Mouse (Mus musculus) intestine, postnatal 0 days (tissue): ENCODE measurements at regions not wholly inside any gene's neighbourhood (a gene's known extent, or its start where the extent isn't known, plus 50 kb on each side); places are given as distances from the start of the nearest gene placed in this dataset.

Source experiments
- ATAC-seq: fragments of 200-750 bp; cut with Nextera tagmentation; 2 replicates; pipeline ENCODE4 v1.8.0; 2017; ENCODE audit warnings: mild to moderate bottlenecking, moderate TSS enrichment, moderate library complexity
- H3K27ac ChIP-seq: fragments of 300-500 bp; sonication (generic); 2 replicates; pipeline ENCODE4 v1.5.1; 2014; ENCODE audit warnings: mild to moderate bottlenecking, low read depth, low read length, moderate library complexity
- H3K27me3 ChIP-seq: fragments of 300-500 bp; sonication (generic); replicated peaks from 2 replicates; pipeline ENCODE4 v1.6.1; 2014; ENCODE audit warnings: low read length, mixed read lengths; ENCODE audit not compliant: control insufficient read depth, insufficient read depth
- H3K36me3 ChIP-seq: fragments of 300-500 bp; sonication (generic); 2 replicates; pipeline ENCODE4 v1.6.1; 2014; ENCODE audit warnings: mild to moderate bottlenecking, moderate library complexity; ENCODE audit not compliant: control insufficient read depth, insufficient read depth
- H3K4me1 ChIP-seq: fragments of 300-500 bp; sonication (generic); replicated peaks from 2 replicates; pipeline ENCODE4 v1.6.1; 2014; ENCODE audit warnings: antibody characterized with exemption, low read length, mixed read lengths; ENCODE audit not compliant: control insufficient read depth, insufficient read depth
- H3K4me2 ChIP-seq: fragments of 300-500 bp; sonication (generic); replicated peaks from 2 replicates; pipeline ENCODE4 v1.6.1; 2014; ENCODE audit warnings: low read depth, mild to moderate bottlenecking, moderate library complexity
- H3K4me3 ChIP-seq: fragments of 300-500 bp; sonication (generic); 2 replicates; pipeline ENCODE4 v1.5.1; 2014; ENCODE audit warnings: low read depth, low read length
- H3K9ac ChIP-seq: fragments of 300-500 bp; sonication (generic); 2 replicates; pipeline ENCODE4 v1.6.1; 2014; ENCODE audit warnings: mild to moderate bottlenecking, low read depth, low read length
- H3K9me3 ChIP-seq: fragments of 300-500 bp; sonication (generic); 2 replicates; pipeline ENCODE4 v1.6.1; 2016; ENCODE audit warnings: mixed run types; ENCODE audit not compliant: control insufficient read depth
- CTCF ChIP-seq: sonication (generic); IDR thresholded peaks from 2 replicates; pipeline ENCODE4 v1.5.1; 2016; ENCODE audit warnings: low read depth, mild to moderate bottlenecking, control low read depth, antibody characterized with exemption, moderate library complexity
- whole genome bisulfite sequencing: fragments of 180-500 bp; shearing (Covaris S2); extraction: QIAGEN DNeasy Blood & Tissue Kit; methylation state at CpG from one replicate; pipeline ENCODE4 v1.1.7; 2014; 5-methylcytosine and 5-hydroxymethylcytosine counted together

DNA sequence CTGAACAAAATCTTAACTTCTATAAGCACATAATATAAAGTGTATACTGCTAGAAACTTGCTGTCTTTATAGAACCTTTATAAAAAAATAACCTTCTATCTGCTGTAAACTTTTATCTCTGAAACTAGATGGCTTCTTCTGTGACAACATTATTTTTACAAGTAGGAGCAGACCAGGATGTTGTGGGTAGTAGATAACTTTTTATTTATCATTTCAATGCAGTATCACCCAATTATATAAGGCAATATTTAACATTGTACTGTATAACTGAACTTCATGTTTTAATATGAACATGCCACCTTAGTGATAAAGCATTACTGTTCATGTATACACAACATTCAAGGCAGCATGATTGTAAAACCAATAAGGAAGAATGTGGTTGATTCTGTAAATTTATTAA lies 5024.1 kb upstream of the Gm7489 start:
- ATAC-seq, result no peak
- H3K9me3 ChIP-seq, result no peaks in the 10 kb centered on the region
- H3K27ac ChIP-seq, result no peak overlapping the region
- TF ChIP-seq CTCF, result no peak
- H3K36me3 ChIP-seq, result no peaks in the 10 kb centered on the region
- H3K4me2 ChIP-seq, result no peak overlapping the region
- no peak overlapping the region for H3K4me3 ChIP-seq
- H3K4me1 ChIP-seq, result no peaks in the 10 kb centered on the region
- no peak overlapping the region for H3K9ac ChIP-seq
- H3K27me3 ChIP-seq, result no peaks in the 10 kb centered on the region

DNA sequence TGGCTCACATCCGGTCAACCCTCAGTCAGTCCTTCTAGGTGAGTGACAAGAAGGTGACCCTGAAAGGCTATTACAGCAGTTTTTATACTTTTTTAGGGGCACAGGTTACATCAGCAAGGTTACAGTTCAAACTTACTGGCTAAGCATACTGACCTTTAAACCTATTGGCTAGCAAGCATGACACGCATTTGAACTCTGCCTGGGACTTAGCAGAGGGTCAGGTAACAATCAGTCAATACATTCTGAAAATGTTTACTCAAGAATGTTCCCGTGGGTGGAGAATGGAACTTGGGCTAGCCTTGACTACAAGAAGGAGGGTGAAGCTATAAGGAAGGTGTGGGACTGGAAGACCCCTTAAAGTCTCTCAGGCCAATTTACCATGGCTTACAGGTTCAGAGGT lies 4986.2 kb upstream of the Gm7489 start:
- no peaks in the 10 kb centered on the region for H3K9me3 ChIP-seq
- H3K4me3 ChIP-seq, result no peak overlapping the region
- no peak overlapping the region for H3K4me2 ChIP-seq
- no peak overlapping the region for H3K27ac ChIP-seq
- H3K4me1 ChIP-seq, result no peaks in the 10 kb centered on the region
- no peaks in the 10 kb centered on the region for H3K27me3 ChIP-seq
- H3K9ac ChIP-seq, result no peak overlapping the region
- WGBS, result 58% methylated on average over 3 of the region's 3 CpGs
- no peak for TF ChIP-seq CTCF
- no peak for ATAC-seq
- no peaks in the 10 kb centered on the region for H3K36me3 ChIP-seq

DNA sequence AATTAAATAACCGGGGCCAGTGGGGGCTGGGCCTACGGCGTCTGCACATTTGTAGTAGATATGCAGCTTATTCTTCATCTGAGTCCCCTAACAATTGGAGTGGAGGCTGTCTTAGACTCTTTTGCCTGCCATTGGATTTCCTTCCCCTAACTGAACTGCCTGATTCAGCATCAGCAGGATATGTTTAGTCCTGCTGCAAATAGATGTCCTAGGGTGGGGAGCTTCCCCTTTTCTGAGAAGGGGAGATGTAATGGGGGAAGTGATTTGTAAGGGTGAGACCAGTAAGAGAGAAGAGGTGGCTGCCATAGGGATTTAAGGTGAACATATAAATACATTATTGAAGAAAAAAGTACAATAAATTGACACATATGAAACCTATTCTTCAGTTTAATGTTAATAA lies 4980.0 kb upstream of the Gm7489 start:
- ATAC-seq, result no peak
- TF ChIP-seq CTCF, result no peak
- Histone ChIP-seq H3K4me3 (no peak overlapping the region), H3K27ac (no peak overlapping the region), H3K9me3 (no peaks in the 10 kb centered on the region), H3K9ac (no peak overlapping the region), H3K36me3 (no peaks in the 10 kb centered on the region), H3K27me3 (no peaks in the 10 kb centered on the region), H3K4me1 (no peaks in the 10 kb centered on the region), H3K4me2 (no peak overlapping the region)
- 88% methylated on average over 3 of the region's 3 CpGs for WGBS

DNA sequence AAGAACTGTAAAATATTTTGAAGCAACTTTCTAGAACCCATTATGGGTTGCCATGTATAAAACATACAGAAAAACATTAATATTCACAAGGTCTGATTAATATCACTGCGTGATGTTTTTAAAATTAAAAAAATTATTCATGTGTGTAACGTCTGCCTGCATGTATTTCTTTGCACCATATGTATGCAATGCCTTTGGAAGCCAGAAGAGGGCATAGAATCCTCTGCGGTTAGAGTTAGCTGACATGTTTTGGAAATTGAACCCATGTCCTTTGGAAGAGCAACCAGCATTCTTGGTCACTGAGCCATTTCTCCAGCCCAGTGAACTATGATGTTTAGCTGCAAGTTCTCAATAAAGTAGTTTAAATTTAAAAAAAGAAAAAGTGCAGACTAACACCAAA lies 4958.8 kb upstream of the Gm7489 start:
- WGBS, result 38% methylated on average over 3 of the region's 3 CpGs
- Histone ChIP-seq H3K27ac (no peak overlapping the region), H3K36me3 (no peaks in the 10 kb centered on the region), H3K9me3 (no peaks in the 10 kb centered on the region), H3K9ac (no peak overlapping the region), H3K27me3 (no peaks in the 10 kb centered on the region), H3K4me3 (no peak overlapping the region), H3K4me2 (no peak overlapping the region), H3K4me1 (no peaks in the 10 kb centered on the region)
- TF ChIP-seq CTCF, result peak; percentile 47
- no peak for ATAC-seq

DNA sequence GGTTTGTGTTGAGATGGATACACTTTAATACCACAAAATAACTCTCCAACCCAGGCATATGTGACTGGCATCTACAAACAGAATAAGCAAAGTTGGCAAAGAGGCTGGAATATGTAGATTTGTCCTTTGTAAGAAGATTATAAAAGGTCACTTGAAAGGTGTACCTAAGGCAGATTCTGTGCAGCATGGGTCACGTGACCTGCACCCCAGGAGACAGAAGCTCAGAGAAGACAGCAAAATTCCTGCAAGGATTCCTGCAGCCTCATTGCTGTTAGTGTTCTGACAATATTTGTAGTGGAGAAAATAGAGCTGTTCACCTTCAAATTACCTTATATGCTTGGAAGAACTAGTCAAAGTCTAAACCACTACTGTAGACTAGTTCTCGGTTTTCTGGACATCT lies 4938.6 kb upstream of the Gm7489 start:
- Histone ChIP-seq H3K9me3 (no peaks in the 10 kb centered on the region), H3K9ac (no peak overlapping the region), H3K36me3 (no peaks in the 10 kb centered on the region), H3K27ac (no peak overlapping the region), H3K4me3 (no peak overlapping the region), H3K4me2 (no peak overlapping the region), H3K27me3 (no peaks in the 10 kb centered on the region), H3K4me1 (no peaks in the 10 kb centered on the region)
- 76% methylated on average over 2 of the region's 2 CpGs for whole genome bisulfite sequencing
- ATAC-seq, result no peak
- no peak for TF ChIP-seq CTCF

DNA sequence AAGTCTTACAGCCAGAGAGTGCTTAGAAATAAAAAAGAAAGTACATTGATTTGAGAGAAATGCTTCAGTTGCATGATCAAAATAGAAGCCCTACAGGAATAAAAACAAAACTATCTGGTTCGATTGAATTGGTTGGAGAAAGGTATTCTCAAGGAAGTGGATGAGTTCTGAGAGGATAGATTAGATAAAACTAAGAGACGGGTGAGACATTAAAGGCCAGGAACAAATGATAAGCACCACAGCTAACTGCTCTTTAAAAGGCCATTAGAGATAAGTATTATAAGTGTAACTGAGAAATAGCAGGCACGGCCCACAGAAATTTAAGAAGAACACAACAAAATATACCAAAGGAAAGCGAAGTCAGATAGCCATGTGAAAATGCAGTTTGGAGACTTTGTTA lies 4908.5 kb upstream of the Gm7489 start:
- WGBS, result 65% methylated on average over 4 of the region's 4 CpGs

DNA sequence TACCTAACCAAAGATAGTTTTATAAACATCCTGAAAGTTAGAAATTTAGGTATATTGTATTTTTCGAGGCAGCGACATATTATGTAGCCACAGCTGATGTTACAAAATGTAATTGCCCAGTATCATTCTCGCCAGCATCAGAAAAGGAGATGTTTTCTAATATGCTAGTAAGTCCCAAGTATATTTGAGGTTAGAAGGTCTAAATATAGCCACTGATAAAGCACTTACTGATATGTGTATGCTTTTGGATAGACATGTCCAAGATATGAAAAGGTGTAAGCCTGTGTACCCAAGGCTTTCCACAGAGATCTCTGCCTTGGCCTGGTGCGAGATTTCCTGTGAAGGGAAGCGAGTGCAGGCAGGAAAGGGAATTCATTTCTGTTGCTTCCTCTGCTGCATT lies 4908.1 kb upstream of the Gm7489 start:
- H3K4me2 ChIP-seq, result no peak overlapping the region

More for the DNA sequence above, 4908.5 kb upstream of the Gm7489 start:
- Histone ChIP-seq H3K9ac (no peak overlapping the region), H3K36me3 (no peaks in the 10 kb centered on the region), H3K27ac (no peak overlapping the region), H3K27me3 (no peaks in the 10 kb centered on the region), H3K4me1 (no peaks in the 10 kb centered on the region), H3K4me3 (no peak overlapping the region), H3K4me2 (no peak overlapping the region), H3K9me3 (no peaks in the 10 kb centered on the region)
- no peak for TF ChIP-seq CTCF
- no peak for ATAC-seq

More for the DNA sequence above, 4908.1 kb upstream of the Gm7489 start:
- Histone ChIP-seq H3K36me3 (no peaks in the 10 kb centered on the region), H3K9ac (no peak overlapping the region), H3K27me3 (no peaks in the 10 kb centered on the region), H3K4me3 (no peak overlapping the region), H3K9me3 (no peaks in the 10 kb centered on the region), H3K4me1 (no peaks in the 10 kb centered on the region), H3K27ac (no peak overlapping the region)
- WGBS, result 86% methylated on average over 5 of the region's 5 CpGs
- no peak for TF ChIP-seq CTCF
- ATAC-seq, result no peak
